Mouse (Mus musculus) lung, postnatal 0 days (tissue): ENCODE measurements around the gene Mat2b.

Experiments
- CTCF ChIP-seq: IDR thresholded peaks from 2 replicates; pipeline ENCODE4 v1.5.1; 2016; ENCODE audit warnings: antibody characterized with exemption, mild to moderate bottlenecking
- EP300 ChIP-seq: IDR thresholded peaks from 2 replicates; pipeline ENCODE4 v1.6.1; 2016; ENCODE audit warnings: antibody characterized with exemption, mild to moderate bottlenecking, control low read depth

DNA sequence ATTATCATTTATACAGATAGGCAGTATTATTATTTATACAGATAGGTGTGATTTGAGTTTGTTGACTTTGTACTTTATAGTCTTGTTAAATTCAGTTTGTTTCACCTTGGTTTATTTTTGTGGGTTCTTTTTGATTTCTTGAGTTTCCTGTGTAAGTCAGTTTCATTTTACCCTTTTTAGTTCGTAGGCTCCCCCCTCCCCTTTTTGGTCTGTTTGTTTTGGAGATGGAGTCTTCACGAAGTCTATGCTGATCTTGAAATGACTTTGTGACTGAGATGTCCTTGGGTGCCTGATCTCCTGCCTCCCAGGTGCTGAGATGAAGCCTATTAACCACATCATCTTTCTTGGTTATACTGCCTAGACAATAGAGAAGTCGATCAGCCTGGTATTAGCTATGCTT, 49.3 kb upstream of the Mat2b start:
- no peak for TF ChIP-seq CTCF
- TF ChIP-seq EP300, result no peak
